Comparison of ENCODE assay signal across 33 mouse cellular contexts in genomic region chr3:98254059-98254458, GRCm38 (mm10). TPM values are rescaled to one million over a fixed set of nuclear protein-coding genes. Genes with fewer than 3 reads are reported as not detected.
DNase-seq lines count a peak whose midpoint lies in the region; ATAC-seq and TF ChIP-seq lines count a peak whose summit lies in the region.
"Had no signal": no experiment of that assay in that cellular context is flagged by ENCODE, and none has a peak within 500 bp of the region (broad histone marks: within the 10 kb centered on the region; RNA-seq: fewer than 3 reads in every experiment).

No protein-coding gene starts in this region.

- no peak overlapping the region for H3K4me3 ChIP-seq in heart, embryonic 12.5 days
- H3K4me3 ChIP-seq in CH12.LX (replicated peaks in 1 of 3; ENCODE audit: low read depth in 2 of 3, low read length in 2 of 3, poor library complexity in 1 of 3), result no peak overlapping the region
- H3K4me3 ChIP-seq in intestine, embryonic 15.5 days (replicated peaks), result no peak overlapping the region
- H3K4me3 ChIP-seq: embryonic facial prominence, embryonic 10.5 days; heart, adult 2 months; heart, embryonic 15.5 days; hindbrain, embryonic 13.5 days; limb, embryonic 15.5 days; midbrain, embryonic 15.5 days; neural tube, embryonic 13.5 days had no signal

- no peak for TF ChIP-seq POLR2A in CH12.LX (IDR thresholded peaks at IDR 0.05; ENCODE audit: low read depth, low read length)

- peaks cover 6% of the 10 kb centered on the region for H3K9me3 ChIP-seq in heart, embryonic 12.5 days (replicated peaks)
- H3K9me3 ChIP-seq in CH12.LX (replicated peaks; ENCODE audit: low read length), result no peaks in the 10 kb centered on the region
- no peaks in the 10 kb centered on the region; the same call in 1 of the 2 replicates for H3K9me3 ChIP-seq in intestine, embryonic 15.5 days
- H3K9me3 ChIP-seq: heart, embryonic 15.5 days; hindbrain, embryonic 13.5 days; limb, embryonic 15.5 days; midbrain, embryonic 15.5 days; neural tube, embryonic 13.5 days had no signal

- H3K79me2 ChIP-seq in CH12.LX (replicated peaks; ENCODE audit: control insufficient read depth, extremely low read depth, insufficient read depth, poor library complexity, severe bottlenecking), result no peaks in the 10 kb centered on the region

- H3K4me2 ChIP-seq in heart, embryonic 12.5 days, result no peak overlapping the region
- no peak overlapping the region for H3K4me2 ChIP-seq in CH12.LX (ENCODE audit: insufficient read depth, low read depth, poor library complexity, severe bottlenecking)
- no peak overlapping the region for H3K4me2 ChIP-seq in intestine, embryonic 15.5 days (replicated peaks)
- H3K4me2 ChIP-seq: heart, embryonic 15.5 days; hindbrain, embryonic 13.5 days; limb, embryonic 15.5 days; lung, embryonic 14.5 days; midbrain, embryonic 15.5 days; neural tube, embryonic 13.5 days had no signal

- H3K4me1 ChIP-seq in heart, embryonic 12.5 days (replicated peaks), result no peaks in the 10 kb centered on the region
- peaks cover 0 to 4% of the 10 kb centered on the region in 2 experiments; a peak in 2 of 4 replicates for H3K4me1 ChIP-seq in CH12.LX (ENCODE audit: control insufficient read depth in 1 of 2, insufficient read depth in 2 of 2)
- H3K4me1 ChIP-seq in intestine, embryonic 15.5 days (replicated peaks), result no peaks in the 10 kb centered on the region
- H3K4me1 ChIP-seq: embryonic facial prominence, embryonic 10.5 days; heart, embryonic 15.5 days; hindbrain, embryonic 13.5 days; midbrain, embryonic 15.5 days; neural tube, embryonic 13.5 days had no signal

- no peak for ATAC-seq in heart, embryonic 12.5 days (ENCODE audit: insufficient number of reproducible peaks, low FRiP score)
- ATAC-seq in intestine, embryonic 15.5 days, result peak; percentile 35
- peak; percentile 88 for ATAC-seq in megakaryocyte progenitor cell, adult 5-6 weeks (replicated peaks; ENCODE audit: poor library complexity)
- ATAC-seq: CD4-positive, CD25-positive, alpha-beta regulatory T cell, adult 4 months; inflammation-experienced regulatory T-cells, adult 6 months; midbrain, embryonic 15.5 days had no signal

- no peak for TF ChIP-seq CTCF in CH12.LX (conservative IDR thresholded peaks at IDR 0.05 in 1 of 2, IDR thresholded peaks at IDR 0.05 in 1 of 2; ENCODE audit: low read depth in 2 of 2, low read length in 2 of 2)

- H3K36me3 ChIP-seq in heart, embryonic 12.5 days, result no peaks in the 10 kb centered on the region
- H3K36me3 ChIP-seq in CH12.LX (replicated peaks in 1 of 2; ENCODE audit: control insufficient read depth in 1 of 2, insufficient read depth in 1 of 2, low read length in 1 of 2), result no peaks in the 10 kb centered on the region
- no peaks in the 10 kb centered on the region for H3K36me3 ChIP-seq in intestine, embryonic 15.5 days
- H3K36me3 ChIP-seq: embryonic facial prominence, embryonic 10.5 days; heart, embryonic 15.5 days; hindbrain, embryonic 13.5 days; limb, embryonic 15.5 days; midbrain, embryonic 15.5 days; neural tube, embryonic 13.5 days had no signal

- no peak for TF ChIP-seq EP300 in CH12.LX (IDR thresholded peaks at IDR 0.05; ENCODE audit: low read length)

- no peak for TF ChIP-seq RAD21 in CH12.LX (IDR thresholded peaks at IDR 0.05; ENCODE audit: low read depth, low read length)

- H3K27ac ChIP-seq in heart, embryonic 12.5 days (ENCODE audit: poor library complexity, severe bottlenecking), result no peak overlapping the region
- H3K27ac ChIP-seq in CH12.LX (ENCODE audit: insufficient read depth, low read depth), result no peak overlapping the region
- H3K27ac ChIP-seq in intestine, embryonic 15.5 days, result peak overlapping the region; percentile 40; the same call in 1 of the 2 replicates
- H3K27ac ChIP-seq: embryonic facial prominence, embryonic 10.5 days; heart, adult 2 months; heart, embryonic 15.5 days; hindbrain, embryonic 13.5 days; midbrain, embryonic 15.5 days; neural tube, embryonic 13.5 days had no signal

- DNase-seq in heart, adult 11 months, result peak; percentile 63
- peak; percentile 44 for DNase-seq in CH12.LX (ENCODE audit: extremely low read depth)
- DNase-seq in urinary bladder, postnatal 14 days (ENCODE audit: low spot score), result no peak
- DNase-seq in c-Kit-positive CD71-positive TER-119-positive erythroid progenitor cells, embryonic 14.5 days (ENCODE audit: low spot score), result no peak
- no peak for DNase-seq in lung, adult 18-20 months
- DNase-seq: adrenal gland, postnatal 14 days; cerebellum, adult 8-10 months; forebrain, postnatal 0 days; gastrocnemius, postnatal 14 days; heart, postnatal 36 days; kidney, adult 9 months; layer of hippocampus, adult 9-11 months; lung, embryonic 14.5 days; lung, postnatal 36 days; retina, postnatal 1 day; right cerebral cortex, postnatal 25 days; spleen, adult 18-20 months; thymus, postnatal 25 days had no signal

- H3K9ac ChIP-seq in heart, embryonic 12.5 days, result no peak overlapping the region
- H3K9ac ChIP-seq in CH12.LX (ENCODE audit: insufficient read depth, low read depth), result no peak overlapping the region
- no peak overlapping the region for H3K9ac ChIP-seq in intestine, embryonic 15.5 days
- H3K9ac ChIP-seq: forebrain, postnatal 0 days; heart, embryonic 15.5 days; hindbrain, embryonic 13.5 days; limb, embryonic 15.5 days; lung, embryonic 14.5 days; midbrain, embryonic 15.5 days; neural tube, embryonic 13.5 days had no signal

- in situ Hi-C loops in CH12.LX (cut with MboI; ENCODE audit: low pct_ligation_motif_present, low pct_unique_long_range_greater_than_20kb, low sequenced_read_pairs), result no loop called here

- H3K27me3 ChIP-seq in heart, embryonic 12.5 days (replicated peaks), result no peaks in the 10 kb centered on the region
- no peaks in the 10 kb centered on the region for H3K27me3 ChIP-seq in CH12.LX (replicated peaks)
- no peaks in the 10 kb centered on the region for H3K27me3 ChIP-seq in intestine, embryonic 15.5 days (replicated peaks)
- H3K27me3 ChIP-seq: heart, embryonic 15.5 days; hindbrain, embryonic 13.5 days; limb, embryonic 15.5 days; midbrain, embryonic 15.5 days; neural tube, embryonic 13.5 days had no signal

- 100% methylated on average over 2 of the region's 3 CpGs for WGBS in heart, embryonic 12.5 days
- WGBS in intestine, embryonic 15.5 days, result 74% methylated on average over 2 of the region's 3 CpGs

- dilution Hi-C loops in CH12.LX (cut with MboI; ENCODE audit: extremely low pct_ligation_motif_present, extremely low pct_unique_long_range_greater_than_20kb, low sequenced_read_pairs), result no loop called here

TF ChIP-seq in CH12.LX, 34 proteins besides CTCF, POLR2A, EP300 and RAD21:
- no peak for TF ChIP-seq IRF4 (IDR thresholded peaks at IDR 0.05; ENCODE audit: low read depth, low read length)
- no peak for TF ChIP-seq ZNF384 (IDR thresholded peaks at IDR 0.05; ENCODE audit: low read depth, low read length)
- no peak for TF ChIP-seq SMC3 (IDR thresholded peaks at IDR 0.05; ENCODE audit: low read depth, low read length)
- no peak for TF ChIP-seq USF2 (conservative IDR thresholded peaks at IDR 0.05; ENCODE audit: low read depth, low read length)
- no peak for TF ChIP-seq NELFE (IDR thresholded peaks at IDR 0.05; ENCODE audit: low read depth, low read length)
- no peak for TF ChIP-seq BHLHE40 (IDR thresholded peaks at IDR 0.05; ENCODE audit: low read depth, low read length)
- TF ChIP-seq CHD2 (IDR thresholded peaks at IDR 0.05; ENCODE audit: low read length), result no peak
- TF ChIP-seq ELF1 (IDR thresholded peaks at IDR 0.05; ENCODE audit: low read depth, low read length), result no peak
- no peak for TF ChIP-seq ZKSCAN1 (IDR thresholded peaks at IDR 0.05; ENCODE audit: borderline replicate concordance, low read depth, low read length)
- no peak for TF ChIP-seq SIN3A (IDR thresholded peaks at IDR 0.05; ENCODE audit: low read length)
- no peak for TF ChIP-seq UBTF (IDR thresholded peaks at IDR 0.05; ENCODE audit: low read depth, low read length)
- no peak for TF ChIP-seq TCF12 (IDR thresholded peaks at IDR 0.05; ENCODE audit: low read depth, low read length)
- TF ChIP-seq KAT2A (IDR thresholded peaks at IDR 0.05; ENCODE audit: insufficient replicate concordance, low read length), result no peak
- no peak for TF ChIP-seq JUND (conservative IDR thresholded peaks at IDR 0.05; ENCODE audit: low read depth, low read length)
- TF ChIP-seq GABPA (IDR thresholded peaks at IDR 0.05; ENCODE audit: insufficient replicate concordance, low read depth, low read length), result no peak
- no peak for TF ChIP-seq JUN (IDR thresholded peaks at IDR 0.05; ENCODE audit: insufficient read depth, low read depth, low read length)
- TF ChIP-seq POLR2AphosphoS2 (IDR thresholded peaks at IDR 0.05; ENCODE audit: low read depth, low read length), result no peak
- TF ChIP-seq MAFK (IDR thresholded peaks at IDR 0.05; ENCODE audit: insufficient replicate concordance, low read length), result no peak
- TF ChIP-seq ZMIZ1 (IDR thresholded peaks at IDR 0.05; ENCODE audit: low read depth, low read length), result no peak
- no peak for TF ChIP-seq MEF2A (IDR thresholded peaks at IDR 0.05; ENCODE audit: borderline replicate concordance, low read depth, low read length)

RNA-seq across cellular contexts. Expression of gene Hmgcs2, which starts 26.2 kb away (rescaled TPM):
- polyA plus RNA-seq in heart, embryonic 12.5 days (2016; fragmentation: Nextera tagmentation; extraction: Ambion mirVana), result 10.0 and 10.7 TPM in 2 replicates
- not detected in 2 replicates for total RNA-seq in CH12.LX (2012; rRNA removed)
- total RNA-seq in CH12.LX (2014; rRNA removed), result not detected in 2 replicates
- polyA plus RNA-seq in CH12.LX (2012; ENCODE audit: insufficient read length, low read depth), result not detected in 2 replicates
- polyA plus RNA-seq in intestine, embryonic 15.5 days (2015; fragmentation: Nextera tagmentation; extraction: Ambion mirVana), result 149 and 177 TPM in 2 replicates
- 0.12 and 0.27 TPM in 2 replicates for total RNA-seq in megakaryocyte progenitor cell, adult 5-6 weeks (2015)
- 0.21 and 0.54 TPM in 2 replicates for total RNA-seq in megakaryocyte progenitor cell, adult 5-6 weeks (2017)
- total RNA-seq: ES-E14 had no signal
- polyA plus RNA-seq: CD4-positive, CD25-positive, alpha-beta regulatory T cell, adult 4 months; inflammation-experienced regulatory T-cells, adult 6 months had no signal

RNA-seq across cellular contexts. Expression of gene Reg4, which starts 32.1 kb away (rescaled TPM):
- polyA plus RNA-seq in heart, embryonic 12.5 days (2016; fragmentation: Nextera tagmentation; extraction: Ambion mirVana), result not detected in 2 replicates
- total RNA-seq in CH12.LX (2012; rRNA removed), result not detected in 2 replicates
- not detected in 2 replicates for total RNA-seq in CH12.LX (2014; rRNA removed)
- not detected in 2 replicates for polyA plus RNA-seq in CH12.LX (2012; ENCODE audit: insufficient read length, low read depth)
- polyA plus RNA-seq in intestine, embryonic 15.5 days (2015; fragmentation: Nextera tagmentation; extraction: Ambion mirVana), result 14.3 and 18.3 TPM in 2 replicates
- total RNA-seq in megakaryocyte progenitor cell, adult 5-6 weeks (2015), result not detected in 2 replicates
- total RNA-seq in megakaryocyte progenitor cell, adult 5-6 weeks (2017), result not detected in 2 replicates
- total RNA-seq: adrenal gland, postnatal 14 days; ES-E14; forebrain, postnatal 0 days; gastrocnemius, postnatal 14 days; heart, adult 2 months; heart, postnatal 36 days; left cerebral cortex, adult 8-10 months; left cerebral cortex, postnatal 4 days had no signal
- polyA plus RNA-seq: CD4-positive, CD25-positive, alpha-beta regulatory T cell, adult 4 months; embryonic facial prominence, embryonic 10.5 days; forebrain, postnatal 0 days; heart, adult 2 months; heart, embryonic 15.5 days; hindbrain, embryonic 13.5 days; inflammation-experienced regulatory T-cells, adult 6 months; limb, embryonic 15.5 days; lung, embryonic 14.5 days; midbrain, embryonic 15.5 days; neural tube, embryonic 13.5 days had no signal

Comparison
In these comparisons a context has a peak if more than half of its experiments do, and no peak if none do; other contexts are left out.
1. DNase-seq: peak in heart, adult 11 months (single experiment) and CH12.LX (single experiment); none in urinary bladder, postnatal 14 days (single experiment), c-Kit-positive CD71-positive TER-119-positive erythroid progenitor cells, embryonic 14.5 days (single experiment) and lung, adult 18-20 months (0 of 2).
2. RNA of gene Hmgcs2, which starts 26.2 kb away (polyA plus RNA-seq): 149 to 177 TPM in intestine, embryonic 15.5 days; 10.0 to 10.7 TPM in heart, embryonic 12.5 days and not detected in CH12.LX; every median in the first group is over 10 times any median in the second.
3. RNA of gene Reg4, which starts 32.1 kb away (polyA plus RNA-seq): 14.3 to 18.3 TPM in intestine, embryonic 15.5 days; not detected in heart, embryonic 12.5 days and not detected in CH12.LX; every median in the first group is over 10 times any median in the second.